Mouse (Mus musculus) left cerebral cortex, postnatal 25 days (tissue): ENCODE measurements at regions not wholly inside any gene's neighbourhood (a gene's known extent, or its start where the extent isn't known, plus 50 kb on each side); places are given as distances from the start of the nearest gene placed in this dataset.

Experiments
- DNase-seq, 2 experiments: peaks; one replicate each; pipeline ENCODE4 v3.0.0; 2022; ENCODE audit warnings: low spot score in 2 of 2, mixed read lengths in 1 of 2
- intact Hi-C: fragments of 180-260 bp; cut with DNase I; formaldehyde crosslinking; loops from one replicate; pipeline ENCODE4 v1.15.1; 2025

DNA sequence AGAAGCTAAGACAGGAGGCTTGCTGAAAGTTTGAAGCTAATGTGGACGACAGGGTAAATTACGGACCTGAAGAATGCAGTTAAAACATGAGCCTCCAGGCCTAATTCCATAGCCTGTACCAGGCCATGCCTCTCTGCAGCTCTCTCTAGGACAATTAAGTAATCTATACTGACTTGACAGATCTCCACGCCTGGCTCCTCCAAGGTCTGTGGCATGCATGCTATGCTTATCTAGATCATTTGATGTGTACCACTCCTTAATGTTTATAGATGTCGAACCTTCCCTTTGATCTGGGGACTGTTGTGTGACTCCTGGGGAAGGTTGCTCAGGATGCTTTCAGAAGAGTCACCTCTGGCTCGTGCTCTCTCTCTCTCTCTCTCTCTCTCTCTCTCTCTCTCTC lies 62.2 kb upstream of the Cd55 start:
- DNase-seq = no peak
- intact Hi-C loops = no loop called here

DNA sequence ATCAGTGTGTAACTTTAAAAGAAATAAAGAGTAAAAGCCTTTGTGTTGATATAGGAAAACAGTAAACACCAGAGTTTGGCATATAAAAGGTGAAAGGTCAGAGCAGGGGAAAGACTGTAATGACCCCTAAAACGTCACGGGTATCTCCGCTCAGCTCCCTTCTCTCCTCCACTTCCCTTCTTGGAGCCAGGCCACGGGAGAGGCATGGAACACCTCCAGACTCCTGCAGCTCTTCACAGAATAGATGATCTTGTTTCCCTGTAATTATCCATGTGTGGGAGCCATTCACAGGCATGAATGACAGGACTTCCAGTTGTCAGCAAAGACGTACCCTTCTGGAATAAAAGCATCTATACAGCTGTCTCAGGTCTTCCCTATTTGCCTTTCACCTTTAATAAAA lies 55.3 kb upstream of the Cd55 start:
- intact Hi-C loops = no loop called here
- DNase-seq = peak in 1 of 2 experiments; percentile 22

DNA sequence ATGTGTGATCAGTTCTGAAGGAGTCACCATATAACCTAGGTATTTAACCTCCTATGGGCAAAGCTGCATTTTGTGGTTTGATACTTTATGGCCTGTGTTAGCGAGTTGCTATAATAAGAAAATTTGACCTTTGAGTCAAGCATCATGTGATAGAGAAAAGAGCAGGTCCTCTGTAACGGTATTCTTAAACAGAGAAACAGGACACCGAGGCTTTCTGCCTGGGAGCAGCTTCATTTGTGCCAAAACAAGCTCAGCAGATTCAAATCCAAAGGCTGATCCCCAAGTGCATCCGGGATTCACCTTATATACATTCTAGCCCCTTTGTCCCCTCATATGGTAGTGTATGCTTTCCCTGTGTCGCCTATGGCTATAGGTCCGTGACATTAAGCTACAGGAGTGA lies 54.1 kb upstream of the Cd55 start:
- intact Hi-C loops = no loop called here
- no peak for DNase-seq

DNA sequence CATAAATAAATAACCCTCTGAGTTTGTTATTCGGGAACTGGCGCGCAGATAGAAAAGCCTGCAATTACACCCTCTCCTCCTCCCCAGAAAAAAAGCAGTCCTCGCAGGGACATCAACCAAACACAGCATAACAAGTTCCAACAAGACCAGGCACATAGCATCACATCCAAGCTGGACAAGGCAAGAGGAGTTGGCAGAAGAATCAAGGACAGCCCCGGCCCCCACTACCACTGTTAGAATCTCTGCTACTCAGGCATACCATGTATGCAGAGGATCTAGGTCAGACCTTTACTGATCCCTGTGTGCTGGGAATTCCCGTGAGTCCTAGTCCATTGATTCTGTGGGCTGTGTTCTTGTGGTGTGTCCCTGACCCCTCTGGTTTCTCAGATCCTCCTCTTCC lies 52.8 kb upstream of the Cd55 start:
- intact Hi-C loops = no loop called here
- DNase-seq = no peak

DNA sequence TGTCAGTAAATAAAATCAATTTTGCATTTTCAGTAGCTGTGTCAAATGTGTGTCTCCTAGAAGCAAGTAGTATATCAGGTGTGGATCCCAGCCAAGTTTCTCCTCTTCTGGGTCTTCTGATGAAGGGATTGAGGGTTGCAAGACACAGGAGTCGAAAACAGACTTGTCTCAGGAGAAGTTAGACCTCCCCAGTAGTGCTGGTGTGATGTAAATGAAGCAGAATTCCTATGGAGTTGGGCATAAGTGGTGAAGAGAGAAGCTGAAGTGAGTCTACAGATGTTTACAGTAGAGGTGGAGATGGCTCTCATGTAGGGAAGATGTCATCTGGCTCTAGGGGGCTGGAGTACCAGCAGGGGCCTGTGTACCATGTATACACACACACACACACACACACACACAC lies 50.9 kb upstream of the Cd55 start:
- no peak for DNase-seq
- intact Hi-C loops = no loop called here

DNA sequence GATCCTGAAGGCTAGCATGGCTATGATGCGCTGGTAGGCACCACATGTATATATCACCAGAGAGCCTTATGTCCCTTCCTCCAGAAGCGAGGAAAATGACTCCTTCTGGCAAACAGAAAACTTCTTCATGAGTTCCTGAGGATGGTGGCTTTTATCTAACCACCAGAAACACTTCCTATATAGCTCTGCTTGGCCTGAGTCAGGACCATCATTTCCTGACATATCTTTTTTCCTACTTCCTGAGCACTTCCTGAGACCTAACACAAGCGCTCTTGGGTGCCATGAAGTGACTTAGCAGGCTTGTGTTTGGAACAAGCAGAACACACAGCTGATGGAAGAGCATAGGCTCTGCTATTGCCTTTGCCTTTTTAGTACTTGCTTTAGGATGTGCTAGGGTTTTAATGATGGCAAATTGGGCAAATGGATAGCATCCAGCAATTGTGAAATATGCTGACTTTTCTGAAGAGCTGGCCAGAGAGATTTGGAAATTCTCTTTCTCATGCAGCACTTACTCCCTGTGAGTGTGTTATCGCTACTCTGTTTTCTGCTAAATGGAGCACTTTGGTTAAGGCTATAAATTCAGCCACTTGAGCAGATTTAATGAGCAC lies 50.4 kb upstream of the Cd55 start:
- intact Hi-C loops = no loop called here
- no peak for DNase-seq
